Mouse (Mus musculus) liver, adult (tissue): Measurements from ENCODE around the gene Mdfic.

ENCODE experiments used
- GATA4 ChIP-seq: IDR thresholded peaks from 2 replicates; pipeline ENCODE4 v1.6.1; 2014; ENCODE audit warnings: mild to moderate bottlenecking, low read length; ENCODE audit not compliant: insufficient replicate concordance

Mdfic gene

DNA sequence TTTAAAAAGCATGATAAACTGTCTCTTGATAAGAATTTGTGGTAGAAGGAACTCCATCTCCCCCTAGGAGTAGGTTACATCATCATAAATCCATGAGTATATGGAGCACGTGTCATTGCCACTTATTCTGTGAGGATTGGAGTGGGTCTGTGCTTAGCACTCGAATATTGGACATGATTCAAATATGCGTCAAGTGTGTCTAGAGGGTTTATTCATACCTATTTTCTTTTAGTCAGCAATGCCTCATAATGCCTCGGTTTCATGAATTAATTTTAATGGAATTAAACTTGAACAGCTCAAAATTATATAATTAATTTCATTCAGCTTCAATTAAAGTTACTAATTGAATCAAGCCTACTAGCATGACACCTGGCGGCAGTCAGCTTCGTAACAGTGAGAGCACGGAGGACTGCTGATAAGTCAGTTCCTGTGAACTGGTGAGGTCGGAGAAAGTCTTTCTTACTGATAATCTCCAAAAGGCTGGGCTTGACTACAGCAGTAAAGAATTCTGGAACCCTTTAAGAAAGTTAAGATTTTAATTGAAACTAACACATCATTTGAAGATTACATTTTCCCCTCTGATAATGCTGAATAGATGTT lies 17.0 kb downstream of the Mdfic start:
- no peak; the same call in 1 of the 2 replicates for TF ChIP-seq GATA4

DNA sequence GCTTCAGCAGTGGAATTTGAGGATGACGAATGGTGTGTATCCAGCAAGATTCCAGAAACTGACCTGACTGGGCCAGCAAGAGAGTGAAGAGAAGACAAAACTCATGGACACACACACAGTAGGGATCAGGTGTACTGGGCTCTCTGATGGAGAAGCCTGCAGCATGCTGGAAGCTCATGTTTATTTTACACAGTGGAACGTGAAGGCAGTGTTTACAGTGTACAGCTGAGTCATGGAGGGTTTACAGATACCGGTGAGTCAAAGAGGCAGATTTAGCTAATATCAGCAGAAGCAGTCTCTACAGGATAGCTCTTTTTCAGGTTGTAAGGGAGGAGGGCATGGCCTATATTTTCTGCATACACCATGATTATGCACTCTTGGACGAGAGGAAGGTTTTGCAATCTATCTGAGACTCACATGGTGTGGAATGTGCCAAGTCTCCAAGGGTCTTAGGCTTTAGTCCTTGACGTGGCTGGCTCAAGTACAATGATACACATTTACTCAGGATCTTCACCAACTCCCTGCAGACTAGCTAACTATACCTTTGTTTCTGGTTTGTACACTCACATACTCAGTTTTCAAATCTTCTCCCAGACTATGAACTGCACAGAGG lies 18.0 kb downstream of the Mdfic start:
- TF ChIP-seq GATA4 = no peak

DNA sequence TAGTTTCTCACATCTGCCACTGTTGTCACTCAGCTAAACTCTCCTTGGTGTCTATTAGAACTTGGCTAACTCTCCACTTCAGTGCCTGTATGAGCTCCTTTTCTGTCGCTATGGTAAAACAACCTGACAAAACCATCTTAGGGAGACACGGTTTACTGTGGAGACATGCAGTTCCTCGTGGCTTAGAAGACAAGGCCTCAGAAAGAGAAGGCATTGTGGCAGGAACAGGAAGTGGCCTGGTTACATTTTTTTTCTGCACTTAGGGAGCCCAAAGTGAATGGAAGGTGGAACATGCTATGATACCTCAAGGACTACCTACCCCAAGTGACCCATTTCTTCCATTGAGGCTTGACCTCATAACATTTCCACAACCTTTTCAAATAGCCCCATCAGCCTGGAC lies 18.7 kb downstream of the Mdfic start:
- TF ChIP-seq GATA4 = no peak

DNA sequence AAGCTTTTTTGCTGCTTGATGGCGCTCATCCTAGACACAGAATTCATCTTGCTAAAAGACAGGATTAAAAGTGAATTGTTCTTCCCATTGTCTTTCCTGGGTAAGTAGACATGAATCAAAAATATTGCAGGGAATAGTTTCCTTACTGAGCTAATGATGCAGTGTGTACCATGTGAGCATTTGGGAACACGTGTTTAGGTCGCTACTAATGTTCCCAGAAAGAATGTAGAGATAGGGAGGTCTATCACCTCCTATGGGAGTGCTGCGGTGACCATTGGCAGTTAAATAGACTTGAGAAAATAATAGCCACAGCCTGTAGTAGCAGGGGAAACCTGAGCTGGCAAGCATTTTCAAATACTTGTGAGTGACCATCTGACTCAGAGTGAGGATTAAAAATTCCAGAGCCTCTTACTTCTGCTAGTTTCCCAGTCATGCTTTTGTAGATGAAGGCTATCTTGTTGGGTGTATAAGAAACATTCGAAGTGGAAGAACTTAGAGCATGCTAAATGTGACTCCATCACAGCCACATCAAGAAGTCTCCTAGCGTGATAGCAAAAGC lies 22.2 kb downstream of the Mdfic start:
- TF ChIP-seq GATA4 = no peak

DNA sequence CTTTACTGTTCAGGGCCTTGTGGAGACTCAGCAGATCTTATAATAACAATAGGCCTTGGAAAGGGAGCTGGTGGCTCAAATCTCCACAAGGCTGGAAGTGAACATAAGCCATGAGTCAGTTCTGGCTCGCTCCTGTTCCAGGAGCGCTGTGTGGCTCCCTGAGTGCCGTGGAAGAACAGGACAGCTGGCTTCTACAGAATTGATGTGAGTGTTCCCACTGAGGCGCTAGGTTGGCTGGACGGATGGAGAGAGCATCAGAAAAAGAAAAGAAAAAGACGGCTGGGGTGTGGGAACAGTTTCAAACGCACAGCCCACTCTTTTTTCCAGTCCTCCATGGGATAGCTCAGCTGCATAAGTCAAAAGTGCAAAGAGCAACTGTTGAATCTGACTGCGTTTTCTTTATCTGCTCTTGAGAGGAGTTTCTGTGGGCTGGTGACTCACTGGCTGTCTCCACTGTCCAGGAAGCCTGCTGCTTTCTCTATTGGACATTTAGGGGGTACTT lies 22.9 kb downstream of the Mdfic start:
- TF ChIP-seq GATA4 = no peak

DNA sequence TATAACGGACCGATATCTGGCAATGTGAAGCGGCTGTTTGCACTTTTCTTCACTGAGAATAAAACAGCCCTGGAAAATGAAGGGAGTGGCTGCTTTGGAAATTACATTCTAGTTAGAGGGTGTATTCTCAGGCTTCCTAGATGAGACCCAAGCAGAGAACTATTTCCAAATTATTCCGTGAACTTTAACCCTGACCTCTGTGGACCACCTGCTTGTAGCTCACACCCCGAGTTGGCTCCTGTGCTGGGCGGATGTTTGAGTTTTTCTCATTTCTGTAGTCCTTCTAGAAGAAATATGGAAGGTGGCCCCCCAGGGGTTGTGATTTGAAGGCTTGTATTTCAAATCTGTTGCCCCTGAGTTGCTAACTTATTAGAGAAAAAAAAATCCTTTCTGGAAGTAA lies 23.3 kb downstream of the Mdfic start:
- TF ChIP-seq GATA4 = no peak

DNA sequence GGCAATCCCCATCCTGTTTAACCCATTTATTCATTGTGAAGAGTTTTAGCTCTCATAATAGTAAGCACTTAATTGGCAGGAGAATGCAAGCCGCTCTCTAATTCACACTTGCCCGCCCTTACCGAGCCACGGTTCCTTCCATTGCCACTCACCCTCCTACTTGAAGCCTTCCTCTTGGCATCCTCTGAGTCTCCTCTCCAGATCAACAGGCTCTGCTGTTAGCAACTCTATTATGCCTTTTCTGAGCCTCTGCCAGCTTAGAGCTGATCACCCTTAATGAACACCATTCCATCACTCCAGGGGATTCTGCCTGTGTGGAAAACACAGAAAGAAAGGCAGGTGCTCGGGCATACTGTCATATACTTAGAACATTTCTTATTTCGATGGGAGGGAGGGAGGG lies 24.9 kb downstream of the Mdfic start:
- no peak for TF ChIP-seq GATA4

DNA sequence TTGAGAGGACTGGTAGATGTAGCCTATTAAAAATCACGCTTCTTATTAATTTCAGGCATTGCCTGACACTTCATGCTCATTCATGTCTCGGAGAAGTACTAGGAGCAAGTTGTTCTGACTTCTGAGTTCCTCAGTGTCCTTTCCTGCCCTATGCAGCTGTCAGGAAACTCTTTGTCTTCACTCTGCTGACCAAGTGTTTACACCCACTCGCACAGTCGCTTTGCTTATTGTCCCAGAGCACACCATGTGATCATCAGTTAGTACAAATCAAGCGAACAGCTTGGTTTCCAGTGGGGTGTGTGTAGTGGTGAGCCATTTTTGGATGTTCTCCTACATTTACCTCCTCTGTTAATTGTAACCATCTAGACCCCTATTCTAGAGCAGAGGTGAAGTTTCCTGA lies 25.4 kb downstream of the Mdfic start:
- TF ChIP-seq GATA4 = no peak

DNA sequence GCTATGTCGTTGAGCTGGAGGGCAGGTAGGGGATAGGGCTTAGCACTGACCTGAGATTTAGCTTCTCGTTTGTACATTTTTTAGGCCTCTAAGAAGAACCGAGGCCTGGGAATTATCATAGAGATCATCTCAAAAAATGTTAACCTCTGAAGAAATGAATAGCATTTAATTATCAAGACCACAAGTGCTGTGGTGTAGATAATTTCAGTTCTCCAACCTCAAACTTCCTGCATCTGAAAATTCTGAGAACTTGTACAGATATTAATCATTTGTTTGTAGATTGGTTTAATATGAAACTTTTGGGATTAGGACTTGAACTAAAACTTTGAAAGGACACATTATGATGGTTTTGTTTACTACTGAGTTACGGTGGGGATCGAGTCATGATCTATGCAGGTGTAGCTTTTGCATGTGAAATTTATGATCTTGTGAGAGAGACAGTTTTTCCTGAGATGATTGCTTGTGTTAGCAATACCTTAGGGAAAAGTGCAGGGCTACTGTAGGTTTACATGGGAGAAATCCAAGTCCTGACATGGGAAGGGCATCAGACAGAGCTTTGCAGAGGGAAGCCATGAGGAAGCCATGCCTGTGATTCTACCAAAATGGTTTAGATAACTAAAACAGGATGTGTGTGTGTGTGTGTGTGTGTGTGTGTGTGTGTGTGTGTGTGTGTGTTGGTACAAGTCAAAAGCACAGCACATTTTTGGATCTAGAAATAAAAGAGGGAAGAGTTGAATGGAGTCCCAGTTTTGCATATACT lies 27.1 kb downstream of the Mdfic start:
- no peak for TF ChIP-seq GATA4

DNA sequence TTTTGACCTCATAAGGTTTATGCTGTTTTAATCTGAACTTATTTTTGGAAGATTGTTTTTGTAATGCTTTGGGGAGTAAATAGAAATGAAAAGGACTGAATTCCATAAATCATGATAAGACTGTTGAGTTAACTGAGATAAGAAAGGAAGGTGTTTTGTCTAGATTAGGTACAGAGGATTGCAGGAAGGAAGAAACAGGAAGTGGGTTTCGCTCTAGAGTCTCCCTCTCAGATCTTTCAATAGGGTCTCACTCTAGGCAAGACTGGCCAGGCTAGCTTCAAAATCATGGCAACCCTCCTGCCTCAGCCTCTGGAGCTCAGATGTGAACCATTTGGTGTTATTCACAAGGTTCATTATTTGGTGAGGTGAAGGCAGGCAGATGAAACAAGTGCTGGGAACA lies 27.8 kb downstream of the Mdfic start:
- TF ChIP-seq GATA4 = no peak

DNA sequence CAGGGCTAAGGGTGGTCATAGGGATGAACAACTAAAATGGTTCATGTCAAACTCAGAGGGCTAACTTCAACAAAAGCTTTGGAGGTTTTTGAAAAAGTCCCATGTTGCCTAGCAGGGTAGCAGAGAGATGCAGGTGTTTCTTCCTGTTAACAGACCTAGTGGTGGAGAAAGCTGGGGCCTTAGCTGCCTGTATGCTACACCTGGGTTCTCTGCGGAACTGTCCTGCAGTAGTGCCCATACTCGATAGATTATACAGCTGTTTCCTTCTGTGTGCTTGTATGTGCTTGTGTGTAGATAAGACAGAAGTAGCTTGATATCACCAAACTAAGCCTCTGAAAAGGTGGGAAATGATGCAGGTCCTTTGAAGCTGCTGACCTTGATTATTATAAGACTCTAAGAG lies 28.5 kb downstream of the Mdfic start:
- TF ChIP-seq GATA4 = no peak

DNA sequence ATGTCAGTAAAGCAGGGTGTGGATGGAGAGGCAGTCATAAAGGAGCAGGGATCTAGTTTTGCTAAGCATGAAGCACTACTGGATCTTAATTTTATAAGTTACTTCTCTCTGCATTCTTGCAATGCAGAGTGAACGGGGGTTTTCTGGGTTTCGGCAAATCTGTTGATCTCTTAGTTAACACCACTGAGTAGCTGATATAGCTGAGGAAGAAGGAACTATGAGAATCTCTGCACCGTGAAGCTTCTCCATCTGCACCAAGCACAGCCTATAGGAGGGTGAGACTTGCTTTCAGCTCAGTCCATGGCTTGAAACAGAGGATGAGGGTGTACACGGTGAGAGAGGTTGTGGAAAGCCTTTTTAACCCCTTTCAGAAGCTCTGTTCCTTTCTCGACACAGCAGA lies 29.6 kb downstream of the Mdfic start:
- no peak for TF ChIP-seq GATA4

DNA sequence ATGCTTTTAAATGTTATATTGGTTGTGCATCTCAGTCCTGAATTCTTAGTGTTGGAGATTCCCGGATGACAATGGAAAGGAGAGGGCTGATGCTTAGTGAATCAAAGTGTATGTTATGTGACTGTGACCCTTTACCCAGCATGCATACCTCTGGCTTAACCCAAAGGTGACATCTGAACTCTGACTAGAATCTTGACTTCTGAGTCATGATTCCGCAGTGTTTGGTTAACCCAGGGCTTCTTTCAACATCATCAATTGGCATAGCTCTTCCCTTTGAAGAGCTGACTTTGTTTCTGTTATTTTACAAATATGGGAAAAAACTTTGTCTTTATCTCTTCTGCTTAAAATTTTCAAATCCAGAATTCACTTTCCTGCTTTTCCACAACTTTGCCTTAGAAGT lies 30.9 kb downstream of the Mdfic start:
- no peak for TF ChIP-seq GATA4

DNA sequence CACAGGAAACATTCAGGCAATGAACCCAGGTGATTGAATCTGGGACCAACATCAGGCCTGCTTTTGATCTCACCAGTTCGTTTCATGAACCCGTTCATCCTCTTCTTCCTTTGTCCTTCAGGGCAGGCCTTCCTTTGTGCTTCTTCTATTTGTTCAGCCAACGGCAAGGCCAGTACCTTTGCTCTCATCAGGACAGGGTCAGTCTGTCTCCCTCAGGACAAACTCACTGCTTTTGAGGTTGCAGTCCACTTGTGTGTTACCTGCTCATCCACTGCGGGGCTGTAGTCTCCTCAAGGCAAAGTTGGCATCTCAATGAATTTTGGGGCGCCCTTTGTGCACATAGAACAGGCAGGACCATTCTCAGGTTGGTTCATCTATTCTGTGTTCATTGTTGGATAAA lies 31.7 kb downstream of the Mdfic start:
- no peak for TF ChIP-seq GATA4

DNA sequence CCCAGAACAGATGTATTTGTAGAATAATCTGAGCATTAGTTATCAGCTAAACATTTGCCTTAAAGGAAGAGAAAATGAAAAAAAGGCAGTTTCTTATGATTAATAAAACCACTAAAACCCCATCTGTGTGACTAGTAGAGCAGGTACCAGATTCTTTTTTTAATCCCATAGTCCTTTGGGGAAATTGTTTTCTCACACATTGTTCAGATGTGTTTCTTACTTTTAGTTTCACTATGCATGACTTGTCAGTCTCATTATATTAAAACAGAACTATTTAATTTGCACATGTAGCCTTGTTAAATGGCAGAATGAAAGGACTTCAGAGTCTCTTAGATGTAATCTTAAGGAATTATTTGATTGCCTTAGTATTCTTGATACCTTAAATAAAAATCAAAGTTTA lies 32.7 kb downstream of the Mdfic start:
- no peak for TF ChIP-seq GATA4

DNA sequence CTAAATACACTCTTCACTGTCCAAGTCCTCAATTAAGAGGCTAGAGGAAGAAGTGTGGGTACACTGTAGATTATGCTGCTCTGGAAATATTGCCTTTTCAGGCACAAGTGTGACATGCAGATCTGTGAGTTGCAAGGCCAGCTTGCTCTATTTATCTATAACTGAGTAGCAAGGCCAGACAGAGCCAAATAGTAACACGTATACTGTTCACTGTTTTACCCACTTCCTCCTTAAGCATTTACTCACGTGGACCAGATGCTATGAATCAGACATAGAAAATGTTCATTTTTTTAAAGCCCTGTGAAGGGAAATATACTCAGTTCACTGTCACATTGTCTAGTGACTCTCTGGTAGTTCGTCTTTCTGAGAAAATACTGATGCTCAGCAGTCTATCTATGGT lies 37.9 kb downstream of the Mdfic start:
- no peak for TF ChIP-seq GATA4
